ENCODE assay signal across 7 mouse cellular contexts in genomic region chr1:78567834-78568507, GRCm38 (mm10). TPM values are rescaled to one million over a fixed set of nuclear protein-coding genes. Genes with fewer than 3 reads are reported as not detected.
DNase-seq lines count a peak whose midpoint lies in the region; ATAC-seq lines count a peak whose summit lies in the region.

No protein-coding gene starts in this region.

- ATAC-seq in erythroid progenitor cell, adult 5-6 weeks (replicated peaks; ENCODE audit: low FRiP score, poor library complexity, severe bottlenecking): no peak

- H3K36me3 ChIP-seq in heart, embryonic 10.5 days: no peaks in the 10 kb centered on the region

- H3K27me3 ChIP-seq in heart, embryonic 10.5 days (ENCODE audit: insufficient read depth, poor library complexity, severe bottlenecking): no peaks in the 10 kb centered on the region

- WGBS in heart, embryonic 10.5 days: 22% methylated on average over 8 of the region's 8 CpGs

- peak overlapping the region; percentile 67 for H3K27ac ChIP-seq in heart, embryonic 10.5 days

- peak; percentile 4 for DNase-seq in ovary, postnatal 36 days (ENCODE audit: low spot score)
- DNase-seq in ovary, postnatal 14 days (ENCODE audit: low spot score): no peak
- DNase-seq in cerebellum, postnatal 10 days: peak; percentile 60 to 66
- no peak for DNase-seq in heart, embryonic 10.5 days (ENCODE audit: low spot score)
- peak; percentile 22 for DNase-seq in retina, adult 2 months (ENCODE audit: low read depth, low spot score)
- no peak for DNase-seq in right cerebral cortex, postnatal 4 days

- peaks cover 31% of the 10 kb centered on the region for H3K4me1 ChIP-seq in heart, embryonic 10.5 days

- H3K9me3 ChIP-seq in heart, embryonic 10.5 days: 0 out of 2 replicates have a peak, but pooled peaks cover 5% of the 10 kb centered on the region

- H3K4me3 ChIP-seq in heart, embryonic 10.5 days: no peak overlapping the region

RNA-seq across cellular contexts. Expression of gene BC035947, which starts 56.0 kb away (rescaled TPM):
- polyA plus RNA-seq in heart, embryonic 10.5 days (2016; fragmentation: Nextera tagmentation; extraction: Ambion mirVana): 0.05 and 0.15 TPM in 2 replicates
- total RNA-seq in erythroid progenitor cell, adult 5-6 weeks (2015; ENCODE audit: low replicate concordance): not detected in 2 replicates
- total RNA-seq in erythroid progenitor cell, adult 5-6 weeks (2017; ENCODE audit: low replicate concordance): not detected in 2 replicates

RNA-seq across cellular contexts. Expression of gene Mogat1, which starts 57.2 kb away (rescaled TPM):
- 0.22 TPM in 1 of 2 replicates, not detected in the other for polyA plus RNA-seq in heart, embryonic 10.5 days (2016; fragmentation: Nextera tagmentation; extraction: Ambion mirVana)
- not detected in 2 replicates for total RNA-seq in erythroid progenitor cell, adult 5-6 weeks (2015; ENCODE audit: low replicate concordance)
- not detected in 2 replicates for total RNA-seq in erythroid progenitor cell, adult 5-6 weeks (2017; ENCODE audit: low replicate concordance)

Comparison
In these comparisons a context has a peak if more than half of its experiments do, and no peak if none do; other contexts are left out.
1. DNase-seq: peak in ovary, postnatal 36 days (single experiment), cerebellum, postnatal 10 days (2 of 2) and retina, adult 2 months (single experiment); none in ovary, postnatal 14 days (single experiment), heart, embryonic 10.5 days (single experiment) and right cerebral cortex, postnatal 4 days (single experiment).